8 mouse cellular contexts compared by ENCODE assay signal in the genomic region with DNA sequence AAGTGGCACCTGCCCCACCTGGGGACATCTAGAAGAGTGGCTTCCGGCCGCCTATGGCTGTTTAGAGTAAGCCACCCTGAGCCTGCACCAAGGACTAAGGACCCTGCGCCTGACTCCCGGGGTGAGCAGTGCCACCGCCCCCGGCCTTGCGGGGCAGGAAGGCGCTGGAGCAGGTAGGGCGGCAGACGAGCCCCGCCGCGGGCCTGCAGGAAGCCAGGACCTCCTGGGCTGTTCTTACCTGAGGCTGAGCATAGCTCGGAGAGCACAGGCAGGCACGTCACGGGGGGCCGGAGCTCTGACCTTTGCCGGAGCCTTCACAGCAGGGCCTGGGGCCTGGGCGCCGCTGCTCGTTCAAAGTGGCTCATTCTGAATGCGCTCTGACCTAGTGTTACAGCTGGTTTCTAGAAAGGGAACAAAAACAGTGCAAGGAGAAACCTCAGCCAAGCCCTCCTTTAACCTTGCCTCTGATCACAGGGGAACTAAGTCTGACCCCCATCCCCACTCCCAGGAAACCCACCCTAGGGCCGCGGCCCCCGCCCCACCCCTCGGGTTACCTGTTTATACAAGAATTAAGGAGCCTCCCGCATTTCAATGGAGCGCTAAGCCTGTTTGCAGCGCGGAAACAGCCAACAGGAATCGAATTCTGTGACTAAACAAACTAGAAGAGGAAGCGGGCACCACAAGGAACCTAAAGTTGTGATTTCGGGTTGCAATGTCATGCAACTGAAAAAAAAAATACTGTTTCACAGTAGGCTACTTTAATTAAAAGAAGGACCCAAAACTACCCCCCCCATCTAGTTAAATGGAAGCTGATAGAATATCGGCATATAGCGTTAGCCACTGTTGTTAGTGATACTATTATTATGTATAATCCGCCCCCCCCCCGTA. TPM values are rescaled to one million over a fixed set of nuclear protein-coding genes. Genes with fewer than 3 reads are reported as not detected.
A peak's percentile ranks its signal among the peaks of the same experiment; 100 is the strongest.
DNase-seq lines count a peak whose midpoint lies in the region; ATAC-seq and TF ChIP-seq lines count a peak whose summit lies in the region.

No protein-coding gene starts in this region.

- no peak for TF ChIP-seq CTCF in E14TG2a.4 (conservative IDR thresholded peaks at IDR 0.05; ENCODE audit: low read length)

- H3K4me1 ChIP-seq in E14TG2a.4 (replicated peaks; ENCODE audit: low read depth, low read length), result peaks cover 49% of the 10 kb centered on the region
- H3K4me1 ChIP-seq in lung, embryonic 15.5 days, result peaks cover 10% of the 10 kb centered on the region

- H3K9me3 ChIP-seq in E14TG2a.4 (ENCODE audit: low read length), result no peaks in the 10 kb centered on the region
- H3K9me3 ChIP-seq in lung, embryonic 15.5 days, result no peaks in the 10 kb centered on the region

- H3K36me3 ChIP-seq in E14TG2a.4 (ENCODE audit: insufficient read depth, low read length), result no peaks in the 10 kb centered on the region
- H3K36me3 ChIP-seq in lung, embryonic 15.5 days, result no peaks in the 10 kb centered on the region

- DNase-seq in adrenal gland, postnatal 36 days, result peak; percentile 61 to 72
- peak; percentile 38 to 40 for DNase-seq in heart, adult 18-20 months
- DNase-seq in kidney, adult 11 months, result peak; percentile 75
- DNase-seq in ovary, adult 18-20 months (ENCODE audit: low spot score), result peak; percentile 25
- DNase-seq in urinary bladder, postnatal 14 days (ENCODE audit: low spot score), result peak; percentile 47
- DNase-seq in left cerebral cortex, adult 11 months (ENCODE audit: low spot score), result no peak

- 13% methylated on average over 37 of the region's 37 CpGs for WGBS in lung, embryonic 15.5 days

- peak overlapping the region; percentile 87 for H3K4me2 ChIP-seq in lung, embryonic 15.5 days

- H3K9ac ChIP-seq in lung, embryonic 15.5 days, result peak overlapping the region; percentile 75

- H3K27me3 ChIP-seq in E14TG2a.4 (ENCODE audit: insufficient read depth, low read length), result peaks cover 41% of the 10 kb centered on the region
- peaks cover 30% of the 10 kb centered on the region for H3K27me3 ChIP-seq in lung, embryonic 15.5 days

- peak overlapping the region; percentile 99 for H3K27ac ChIP-seq in lung, embryonic 15.5 days

- ATAC-seq in lung, embryonic 15.5 days (ENCODE audit: borderline replicate concordance, extremely low read depth, low FRiP score, low TSS enrichment), result peak; percentile 55; the same call in 1 of the 2 replicates

- peak overlapping the region; percentile 81 for H3K4me3 ChIP-seq in E14TG2a.4 (replicated peaks; ENCODE audit: low read length)
- peak overlapping the region; percentile 57 for H3K4me3 ChIP-seq in lung, embryonic 15.5 days

RNA-seq across cellular contexts. Expression of gene Rbm47, which starts 21.4 kb away (rescaled TPM):
- 100 to 1,000 TPM; 102 to 121 TPM for total RNA-seq in adrenal gland, postnatal 36 days (2021)
- total RNA-seq in heart, adult 18-20 months (2021), result 1 to 10 TPM; 2.1 to 5.2 TPM
- polyA plus RNA-seq in lung, embryonic 15.5 days (2015; fragmentation: Nextera tagmentation; extraction: Ambion mirVana), result 23.6 and 28.5 TPM in 2 replicates

Comparison
In these comparisons a context has a peak if more than half of its experiments do, and no peak if none do; other contexts are left out.
1. RNA of gene Rbm47, which starts 21.4 kb away (total RNA-seq): 102 to 121 TPM in adrenal gland, postnatal 36 days; 2.1 to 5.2 TPM in heart, adult 18-20 months; every median in the first group is over 10 times any median in the second.